Mouse (Mus musculus) bone marrow, adult 2 months (tissue): ENCODE data around the gene Slc22a3. TPM values are rescaled to one million over a fixed set of nuclear protein-coding genes. Genes with fewer than 3 reads are reported as not detected.
A peak's percentile ranks its signal among the peaks of the same experiment; 100 is the strongest.

ENCODE experiments used
- H3K27ac ChIP-seq: fragments of 200-500 bp; 2 replicates; pipeline ENCODE4 v1.5.1; 2012; ENCODE audit warnings: low read depth, mild to moderate bottlenecking, control low read depth, inconsistent platforms, low read length; ENCODE audit not compliant: control insufficient read depth, poor library complexity, insufficient read depth
- H3K4me1 ChIP-seq: fragments of 200-500 bp; 2 replicates; pipeline ENCODE4 v1.6.1; 2011; ENCODE audit warnings: low read length; ENCODE audit not compliant: control insufficient read depth, insufficient read depth
- H3K4me3 ChIP-seq: fragments of 200-500 bp; replicated peaks from 2 replicates; pipeline ENCODE3; 2011; ENCODE audit warnings: mild to moderate bottlenecking, low read depth, low read length, control low read depth; ENCODE audit not compliant: control insufficient read depth
- CTCF ChIP-seq: fragments of 200-500 bp; IDR thresholded peaks from 2 replicates; pipeline ENCODE4 v1.5.1; 2011; ENCODE audit warnings: low read length, control low read depth; ENCODE audit not compliant: control insufficient read depth, insufficient read depth
- POLR2A ChIP-seq: fragments of 200-500 bp; IDR thresholded peaks from 2 replicates; pipeline ENCODE4 v1.6.1; 2011; ENCODE audit warnings: low read depth, mild to moderate bottlenecking, control low read depth, low read length, borderline replicate concordance; ENCODE audit not compliant: control insufficient read depth
- WGBS: fragments of 180-500 bp; shearing (Covaris S2); methylation state at CpG from one replicate; pipeline ENCODE4 v1.1.7; 2018; 5-methylcytosine and 5-hydroxymethylcytosine counted together
- polyA plus RNA-seq: library from polyadenylated mRNA; stranded (reverse); fragments of >200 nt; gene quantifications from 2 replicates; pipeline ENCODE4 v1.2.4, GENCODE M21; 2011; ENCODE audit warnings: low replicate concordance; ENCODE audit not compliant: missing spikeins, insufficient read depth, insufficient read length

Gene Slc22a3
- polyA plus RNA-seq, 1 experiment: 2.3 TPM

- Histone ChIP-seq H3K27ac (no peak overlapping the region; the same call in 1 of the 2 replicates), H3K4me1 (no peaks in the 10 kb centered on the region; the same call in 1 of the 2 replicates), H3K4me3 (no peak overlapping the region)
- 22% methylated on average over 9 of the region's 9 CpGs for WGBS
- TF ChIP-seq CTCF (no peak), POLR2A (no peak)
These were observed 5.8 kb upstream of the Slc22a3 start for GRCm38 (mm10) chr17:12513107-12513923.

GRCm38 (mm10) chr17:12511193-12511592 lies 3.7 kb upstream of the Slc22a3 start:
- WGBS: 59% methylated on average over 3 of the region's 3 CpGs
- TF ChIP-seq POLR2A (no peak), CTCF (no peak)
- H3K4me1 ChIP-seq: no peaks in the 10 kb centered on the region; the same call in 1 of the 2 replicates
- H3K27ac ChIP-seq: no peak overlapping the region
- H3K4me3 ChIP-seq: no peak overlapping the region

GRCm38 (mm10) chr17:12508376-12508775 lies 872 bp upstream of the Slc22a3 start:
- Histone ChIP-seq H3K27ac (no peak overlapping the region), H3K4me1 (no peaks in the 10 kb centered on the region; the same call in 1 of the 2 replicates), H3K4me3 (no peak overlapping the region)
- WGBS: 66% methylated on average over 7 of the region's 7 CpGs
- TF ChIP-seq CTCF (no peak), POLR2A (no peak)

- under 1% methylated on average over 65 of the region's 65 CpGs for whole genome bisulfite sequencing
- TF ChIP-seq CTCF (no peak), POLR2A (no peak; the same call in 1 of the 2 replicates)
- Histone ChIP-seq H3K4me1 (no peaks in the 10 kb centered on the region; the same call in 1 of the 2 replicates), H3K27ac (no peak overlapping the region), H3K4me3 (peak overlapping the region; percentile 40)
These were observed 471 bp downstream of the Slc22a3 start for GRCm38 (mm10) chr17:12506903-12507563.

GRCm38 (mm10) chr17:12505708-12506107 lies 1.8 kb downstream of the Slc22a3 start:
- Histone ChIP-seq H3K4me3 (no peak overlapping the region), H3K4me1 (no peaks in the 10 kb centered on the region; the same call in 1 of the 2 replicates), H3K27ac (no peak overlapping the region)
- TF ChIP-seq POLR2A (no peak), CTCF (no peak)
- WGBS: 11% methylated on average over 6 of the region's 6 CpGs

GRCm38 (mm10) chr17:12499426-12499825 lies 8.1 kb downstream of the Slc22a3 start:
- TF ChIP-seq POLR2A (no peak), CTCF (no peak)
- no peaks in the 10 kb centered on the region; the same call in 1 of the 2 replicates for H3K4me1 ChIP-seq
- no peak overlapping the region for H3K4me3 ChIP-seq
- 47% methylated on average over 8 of the region's 8 CpGs for WGBS
- no peak overlapping the region for H3K27ac ChIP-seq

- no peak for TF ChIP-seq POLR2A
- no peak for TF ChIP-seq CTCF
- no peak overlapping the region for H3K4me3 ChIP-seq
- 48% methylated on average over 3 of the region's 3 CpGs for WGBS
- H3K4me1 ChIP-seq: no peaks in the 10 kb centered on the region; the same call in 1 of the 2 replicates
- H3K27ac ChIP-seq: no peak overlapping the region
These were observed 11.9 kb downstream of the Slc22a3 start for GRCm38 (mm10) chr17:12495558-12495957.

- TF ChIP-seq POLR2A (no peak), CTCF (no peak)
- Histone ChIP-seq H3K27ac (no peak overlapping the region), H3K4me3 (no peak overlapping the region), H3K4me1 (no peaks in the 10 kb centered on the region)
- WGBS: 88% methylated on average over 12 of the region's 12 CpGs
These were observed 15.9 kb downstream of the Slc22a3 start for GRCm38 (mm10) chr17:12491591-12491990.
